Mouse (Mus musculus) embryonic fibroblast, embryonic 13.5 days (primary cell): ENCODE data around the gene Ube2t. TPM values are rescaled to one million over a fixed set of nuclear protein-coding genes. Genes with fewer than 3 reads are reported as not detected.

ENCODE experiments used
- H3K27ac ChIP-seq: 2 replicates; pipeline ENCODE4 v1.5.1; 2012; ENCODE audit warnings: low read length, control low read depth, inconsistent platforms; ENCODE audit not compliant: insufficient read depth
- H3K4me1 ChIP-seq: 2 replicates; pipeline ENCODE4 v1.6.1; 2011; ENCODE audit warnings: low read length; ENCODE audit not compliant: control insufficient read depth, insufficient read depth
- H3K4me3 ChIP-seq: 2 replicates; pipeline ENCODE4 v1.5.1; 2011; ENCODE audit warnings: mild to moderate bottlenecking, control low read depth, low read length; ENCODE audit not compliant: insufficient read depth
- CTCF ChIP-seq: IDR thresholded peaks from 2 replicates; pipeline ENCODE4 v1.5.1; 2011; ENCODE audit warnings: mild to moderate bottlenecking, control low read depth, low read length, moderate library complexity, borderline replicate concordance; ENCODE audit not compliant: insufficient read depth
- POLR2A ChIP-seq: IDR thresholded peaks from 2 replicates; pipeline ENCODE4 v1.6.1; 2011; ENCODE audit warnings: low read depth, mild to moderate bottlenecking, control low read depth, low read length, moderate library complexity
- polyA plus RNA-seq: library from polyadenylated mRNA; stranded (reverse); fragments of >200 nt; gene quantifications from 2 replicates; pipeline ENCODE4 v1.2.4, GENCODE M21; 2011; ENCODE audit warnings: low read depth; ENCODE audit not compliant: missing spikeins, insufficient read length

Gene Ube2t
- polyA plus RNA-seq, 1 experiment, result 19.0 TPM

- peaks cover 30% of the 10 kb centered on the region for H3K4me1 ChIP-seq
- no peak overlapping the region for H3K27ac ChIP-seq
- no peak overlapping the region for H3K4me3 ChIP-seq
- TF ChIP-seq CTCF, result no peak
- TF ChIP-seq POLR2A, result no peak
These were observed 52.6 kb downstream of the Ube2t start for GRCm38 (mm10) chr1:135014921-135015445.

GRCm38 (mm10) chr1:135016907-135017655 is 54.7 kb downstream of the Ube2t start:
- Histone ChIP-seq H3K4me3 (no peak overlapping the region), H3K27ac (peak overlapping the region; percentile 28; the same call in 1 of the 2 replicates), H3K4me1 (peaks cover 44% of the 10 kb centered on the region)
- TF ChIP-seq POLR2A, result no peak
- TF ChIP-seq CTCF, result no peak

- no peak for TF ChIP-seq CTCF
- no peak for TF ChIP-seq POLR2A
- peaks cover 49% of the 10 kb centered on the region for H3K4me1 ChIP-seq
These were observed 55.3 kb downstream of the Ube2t start for GRCm38 (mm10) chr1:135017656-135018015.

GRCm38 (mm10) chr1:135019087-135019774 is 56.9 kb downstream of the Ube2t start:
- peaks cover 49% of the 10 kb centered on the region for H3K4me1 ChIP-seq
- TF ChIP-seq CTCF (no peak), POLR2A (no peak)
- H3K4me3 ChIP-seq, result no peak overlapping the region
- no peak overlapping the region for H3K27ac ChIP-seq

More at GRCm38 (mm10) chr1:135017656-135018015, 55.3 kb downstream of the Ube2t start:
- Histone ChIP-seq H3K27ac (peak overlapping the region; percentile 7; the same call in 1 of the 2 replicates), H3K4me3 (no peak overlapping the region)

GRCm38 (mm10) chr1:135019775-135020167 is 57.4 kb downstream of the Ube2t start:
- H3K27ac ChIP-seq, result peak overlapping the region; percentile 63
- H3K4me1 ChIP-seq, result peaks cover 49% of the 10 kb centered on the region
- no peak for TF ChIP-seq POLR2A
- no peak for TF ChIP-seq CTCF
- H3K4me3 ChIP-seq, result no peak overlapping the region

- Histone ChIP-seq H3K4me3 (no peak overlapping the region), H3K4me1 (peaks cover 49% of the 10 kb centered on the region), H3K27ac (peak overlapping the region; percentile 63)
- no peak for TF ChIP-seq CTCF
- TF ChIP-seq POLR2A, result no peak
These were observed 58.0 kb downstream of the Ube2t start for GRCm38 (mm10) chr1:135020281-135020940.

GRCm38 (mm10) chr1:135020970-135021369 is 58.6 kb downstream of the Ube2t start:
- Histone ChIP-seq H3K27ac (peak overlapping the region; percentile 63), H3K4me1 (peaks cover 44% of the 10 kb centered on the region), H3K4me3 (no peak overlapping the region)
- TF ChIP-seq POLR2A (no peak), CTCF (no peak)

GRCm38 (mm10) chr1:135021936-135022335 is 59.6 kb downstream of the Ube2t start:
- peaks cover 43% of the 10 kb centered on the region for H3K4me1 ChIP-seq

GRCm38 (mm10) chr1:135023583-135023982 is 61.2 kb downstream of the Ube2t start:
- peaks cover 30% of the 10 kb centered on the region for H3K4me1 ChIP-seq
- TF ChIP-seq CTCF (peak; percentile 17; the same call in 1 of the 2 replicates), POLR2A (no peak)
- no peak overlapping the region for H3K27ac ChIP-seq
- no peak overlapping the region for H3K4me3 ChIP-seq

More at GRCm38 (mm10) chr1:135021936-135022335, 59.6 kb downstream of the Ube2t start:
- Histone ChIP-seq H3K4me3 (no peak overlapping the region), H3K27ac (peak overlapping the region; percentile 50; the same call in 1 of the 2 replicates)
- TF ChIP-seq CTCF, result no peak
- TF ChIP-seq POLR2A, result no peak

Other genes with a start within 250 kb of the Ube2t start
- gene Ppp1r12b, start 6.6 kb upstream of the Ube2t start, polyA plus RNA-seq, result 20.3 and 21.1 TPM in 2 replicates
- 2.3 TPM in 2 replicates for gene Lgr6, start 142.7 kb downstream of the Ube2t start, polyA plus RNA-seq
- 0.79 and 0.85 TPM in 2 replicates for gene Ptpn7, start 170.1 kb downstream of the Ube2t start, polyA plus RNA-seq
- 115 and 141 TPM in 2 replicates for gene Arl8a, start 184.3 kb downstream of the Ube2t start, polyA plus RNA-seq
- gene Gpr37l1, start 205.1 kb downstream of the Ube2t start, polyA plus RNA-seq, result not detected in 2 replicates